Mouse (Mus musculus) left cerebral cortex, adult 8-10 months (tissue): Measurements from ENCODE around the gene Bace2. TPM values are rescaled to one million over a fixed set of nuclear protein-coding genes. Genes with fewer than 3 reads are reported as not detected.

Experiments used
- DNase-seq, 2 experiments: peaks; one replicate each; pipeline ENCODE4 v3.0.0; 2022; ENCODE audit warnings: low spot score in 2 of 2
- total RNA-seq, 4 experiments: library from RNA; stranded (reverse); gene quantifications; 2 replicates each; pipeline ENCODE4 v1.2.4; 2022

Bace2 gene
- total RNA-seq, 4 experiments from 2014 or later, result 7.8 to 8.8 (median 8.0) TPM

DNA sequence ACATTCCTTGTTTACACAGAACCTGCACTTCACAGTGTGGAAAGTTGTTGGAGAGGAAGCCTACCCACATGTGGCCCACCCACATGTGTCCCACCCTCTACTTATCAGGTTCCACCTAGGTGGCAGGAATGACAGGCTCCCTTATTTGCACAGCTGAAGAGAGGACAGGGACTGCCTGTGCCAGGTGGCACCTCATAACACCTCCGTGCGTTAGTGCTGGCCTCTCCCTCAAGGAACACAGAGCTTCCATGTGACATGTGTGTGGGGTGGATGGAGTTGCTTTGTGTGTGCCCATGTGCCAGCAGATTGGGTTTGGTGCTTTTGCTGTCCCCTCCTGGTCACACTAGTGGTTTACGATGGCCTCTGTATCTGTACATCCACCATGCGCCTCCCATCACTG, 43.4 kb downstream of the Bace2 start:
- no peak for DNase-seq

DNA sequence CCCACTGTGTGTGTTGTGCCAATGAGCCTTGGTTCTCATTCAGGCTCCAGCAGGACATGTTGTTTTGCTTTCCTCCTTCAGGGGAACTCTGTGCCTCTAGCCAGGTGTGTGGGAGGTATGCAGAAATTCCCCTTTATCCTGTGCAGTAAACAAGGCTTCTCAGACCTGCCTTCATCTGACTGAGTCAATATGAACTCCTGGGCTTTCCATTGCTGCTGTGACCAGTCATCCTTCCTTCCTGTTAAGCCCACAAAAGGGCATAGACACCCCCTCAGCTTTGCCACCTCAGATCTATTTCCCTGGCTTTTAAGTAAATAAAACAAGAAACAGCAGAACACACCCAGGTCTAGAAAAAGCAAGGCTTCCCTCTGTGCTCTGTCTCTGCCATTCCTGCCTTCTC, 45.2 kb downstream of the Bace2 start:
- DNase-seq, result no peak

GRCm38 (mm10) chr16:97402213-97402785, 45.8 kb downstream of the Bace2 start:
- no peak for DNase-seq

- no peak for DNase-seq
These were observed 49.0 kb downstream of the Bace2 start for GRCm38 (mm10) chr16:97405476-97406012.

- no peak for DNase-seq
These were observed 61.5 kb downstream of the Bace2 start for GRCm38 (mm10) chr16:97417896-97418542.

- peak in 1 of 2 experiments; percentile 35 for DNase-seq
These were observed 62.4 kb downstream of the Bace2 start for GRCm38 (mm10) chr16:97418749-97419453.

GRCm38 (mm10) chr16:97421671-97422070, 65.1 kb downstream of the Bace2 start:
- no peak for DNase-seq

GRCm38 (mm10) chr16:97423627-97424026, 67.1 kb downstream of the Bace2 start:
- no peak for DNase-seq

- DNase-seq, result no peak
These were observed 71.5 kb downstream of the Bace2 start for GRCm38 (mm10) chr16:97428026-97428425.

GRCm38 (mm10) chr16:97430091-97430490, 73.5 kb downstream of the Bace2 start:
- DNase-seq, result peak in 1 of 2 experiments; percentile 69

GRCm38 (mm10) chr16:97431328-97431727, 74.8 kb downstream of the Bace2 start:
- peak in 1 of 2 experiments; percentile 41 for DNase-seq

- DNase-seq, result no peak
These were observed 77.7 kb downstream of the Bace2 start for GRCm38 (mm10) chr16:97434206-97434605.

DNA sequence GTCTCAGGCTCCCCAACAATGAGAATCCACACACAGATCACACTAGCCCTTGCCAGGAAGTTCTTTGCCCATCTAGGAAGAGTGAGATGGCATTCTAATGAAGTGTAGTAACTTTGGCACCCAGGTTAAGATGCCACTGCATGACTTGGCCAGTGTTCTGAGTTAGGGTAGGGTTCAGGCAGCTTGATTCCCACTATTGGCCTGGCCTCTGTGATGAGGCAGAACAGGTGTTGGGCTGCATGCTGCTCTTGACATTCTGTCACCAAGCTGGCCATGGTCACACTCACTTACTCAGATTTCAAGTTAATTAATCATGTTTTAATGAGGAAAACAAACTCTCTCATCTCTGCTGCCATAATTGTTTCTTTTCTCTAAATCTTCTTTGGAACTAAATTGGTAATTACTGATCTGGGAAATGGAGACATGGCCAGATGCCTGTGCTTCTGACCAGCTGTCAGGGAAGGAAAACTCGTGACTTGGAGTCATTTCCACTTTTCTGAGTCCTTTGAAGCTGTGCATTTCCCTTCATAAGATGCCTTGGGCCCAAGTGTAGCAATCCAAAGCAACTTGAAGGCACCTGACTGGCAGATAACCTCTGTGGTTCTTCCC, 81.0 kb downstream of the Bace2 start:
- no peak for DNase-seq

DNA sequence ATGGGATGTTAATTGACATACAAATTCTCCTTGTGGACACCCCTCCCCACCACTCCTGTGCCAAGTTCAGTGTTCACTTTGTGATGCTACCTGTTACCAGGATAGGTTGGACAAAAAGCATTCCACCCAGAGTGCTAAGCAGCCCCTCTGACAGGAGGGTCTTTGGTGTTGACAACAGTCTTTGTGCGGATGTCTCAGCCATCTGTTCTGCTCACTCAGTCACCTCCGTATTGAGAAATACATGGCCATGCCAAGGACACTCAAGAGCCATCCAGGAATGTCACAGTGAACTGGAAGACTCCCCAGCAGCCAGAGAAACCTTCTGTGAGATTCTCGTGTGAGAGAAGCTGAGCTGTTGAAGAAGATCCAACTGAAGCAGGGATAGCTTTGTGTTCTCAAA, 81.6 kb downstream of the Bace2 start:
- DNase-seq, result no peak

DNA sequence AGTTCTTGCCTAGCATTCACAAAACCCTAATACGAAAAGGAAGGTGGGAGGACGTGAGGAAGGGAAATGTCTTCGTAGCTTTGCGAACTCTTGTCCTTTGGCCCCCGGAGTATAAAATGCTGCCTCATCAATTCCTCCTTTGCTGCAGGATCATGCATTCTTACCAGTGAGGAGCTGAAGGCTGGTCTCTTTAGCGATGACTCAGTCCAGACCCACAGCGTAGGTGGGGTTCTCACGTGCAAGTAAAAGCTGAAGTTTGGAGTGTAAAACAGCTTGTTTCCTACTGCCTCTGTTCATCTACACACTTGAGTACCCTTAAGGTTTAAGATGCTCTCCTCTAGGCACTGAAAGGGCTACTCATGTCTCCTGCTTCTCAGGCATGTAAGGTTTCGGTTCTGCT, 85.4 kb downstream of the Bace2 start:
- DNase-seq, result peak; percentile 15 to 54

DNA sequence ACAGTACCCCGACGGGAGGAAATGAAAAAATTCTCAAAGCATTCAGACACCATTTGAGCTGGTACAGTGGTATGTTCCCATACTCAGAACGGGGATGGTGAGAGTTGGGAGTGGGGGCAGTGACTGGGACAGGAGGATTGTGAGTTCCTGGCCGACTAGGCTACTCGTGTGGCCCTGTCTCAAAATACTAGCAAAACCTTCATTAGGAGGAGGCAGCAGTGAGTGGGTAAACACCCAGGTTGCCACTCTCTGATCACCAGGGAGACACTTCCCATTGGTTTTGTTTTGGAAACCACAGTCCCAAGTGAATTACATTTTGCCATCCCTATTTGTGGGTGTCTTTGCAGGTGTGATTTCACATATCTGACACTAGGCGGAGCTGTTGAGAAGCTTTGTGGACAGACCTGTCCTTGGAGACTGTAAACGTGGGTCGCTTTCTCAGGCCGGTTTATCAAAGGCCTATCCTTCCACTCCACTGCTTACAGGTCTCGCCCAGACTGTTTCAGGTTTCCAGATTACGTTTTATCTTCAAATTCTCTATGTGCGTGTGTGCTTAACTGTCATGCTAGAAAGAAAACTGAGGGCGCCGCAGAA, 87.2 kb downstream of the Bace2 start:
- DNase-seq, result no peak

DNA sequence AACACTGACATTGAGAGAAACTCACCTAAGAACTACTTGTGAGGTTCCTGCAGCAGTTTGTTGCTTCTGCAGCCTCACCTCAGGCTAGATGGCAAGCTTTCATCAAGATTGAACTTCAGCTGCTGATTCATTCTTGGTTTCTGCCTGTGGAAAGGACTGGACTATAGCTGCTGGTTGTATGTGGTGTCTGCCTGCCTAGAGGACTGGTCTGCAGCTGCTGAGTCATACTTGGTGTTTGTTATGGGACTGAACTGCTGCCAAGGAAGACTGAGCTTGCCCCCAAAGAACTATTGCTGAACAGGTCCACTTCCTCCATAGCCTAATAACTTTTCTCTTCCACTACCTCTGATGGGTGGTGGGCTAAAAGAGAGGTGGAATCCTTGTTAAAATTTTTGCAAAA, 90.8 kb downstream of the Bace2 start:
- no peak for DNase-seq

- DNase-seq, result no peak
These were observed 103.3 kb downstream of the Bace2 start for GRCm38 (mm10) chr16:97459831-97460230.

DNA sequence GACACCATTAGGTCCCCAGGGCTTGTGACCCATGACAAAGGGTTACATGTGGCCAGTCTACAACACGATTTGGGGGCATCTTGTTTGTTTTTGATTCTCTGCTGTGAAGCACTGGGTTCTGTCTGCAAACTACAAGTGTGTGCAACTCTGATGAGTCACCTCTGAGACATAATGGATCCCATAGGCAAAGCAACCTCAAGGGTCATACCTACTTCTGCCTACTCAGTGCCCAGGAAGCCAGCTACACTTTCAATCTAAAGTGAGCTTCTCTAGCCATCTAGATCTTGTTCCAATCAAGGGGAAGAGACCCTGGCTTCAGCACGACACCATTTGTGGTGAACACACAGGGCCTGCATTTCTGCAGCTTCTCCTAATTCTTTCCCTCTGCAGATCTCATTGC, 104.7 kb downstream of the Bace2 start:
- no peak for DNase-seq

DNA sequence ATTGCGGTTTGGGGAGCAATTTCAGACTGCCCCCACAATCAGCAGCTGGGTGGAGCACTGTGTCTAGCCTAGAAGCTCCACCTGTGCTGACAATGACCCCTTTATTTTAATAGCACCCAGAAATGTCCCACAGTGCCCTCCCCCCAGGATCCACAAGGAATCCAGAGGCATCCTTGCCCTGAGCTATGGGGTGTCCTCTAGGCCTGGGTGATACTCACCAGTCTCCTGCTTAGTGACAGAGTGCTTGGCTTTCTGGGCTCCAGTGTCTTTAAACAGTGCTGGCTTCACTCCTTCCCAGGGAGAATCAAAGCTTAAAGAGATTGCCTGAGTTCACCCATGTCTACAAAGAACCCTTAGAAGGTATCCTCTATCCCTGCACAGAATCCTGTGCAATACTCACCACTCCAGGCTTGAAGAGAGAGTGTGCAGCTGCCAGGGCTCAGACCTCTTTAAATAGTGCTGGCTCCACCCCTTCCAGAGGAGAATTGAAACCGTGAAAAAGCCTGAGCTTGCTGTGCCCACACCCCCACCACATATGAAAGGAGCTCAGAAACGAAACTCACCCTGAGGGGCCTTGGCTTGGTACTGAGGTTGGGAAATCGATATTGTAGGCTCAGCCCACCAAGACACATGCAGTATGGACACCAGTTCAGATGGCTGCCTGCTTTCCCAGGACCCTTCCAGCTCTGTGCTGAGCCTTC, 106.1 kb downstream of the Bace2 start, which contains the start of gene Mx1:
Gene Mx1, minus strand, starts transcription at position 427 of the 701 bp plus-strand sequence.
- no peak for DNase-seq
